Mouse (Mus musculus) ES-E14 (cell line): ENCODE data around the gene Fam83e. TPM values are rescaled to one million over a fixed set of nuclear protein-coding genes. Genes with fewer than 3 reads are reported as not detected.

Experiments used
- DNase-seq: peaks from one replicate; pipeline ENCODE4 v3.0.0-alpha.2; 2013; ENCODE audit warnings: low read depth, low spot score
- H3K27ac ChIP-seq: 2 replicates; pipeline ENCODE4 v1.5.1; 2012; ENCODE audit warnings: low read depth, mild to moderate bottlenecking, low read length, moderate library complexity, mixed read lengths; ENCODE audit not compliant: poor library complexity, insufficient read depth, severe bottlenecking
- H3K36me3 ChIP-seq: 2 replicates; pipeline ENCODE4 v1.6.1; 2012; ENCODE audit warnings: mild to moderate bottlenecking, low read length, moderate library complexity, mixed read lengths; ENCODE audit not compliant: control insufficient read depth, poor library complexity, insufficient read depth, severe bottlenecking
- H3K4me1 ChIP-seq, 2 experiments: fragments of 150-350 bp in 1 of 2; sonication (generic) in 1 of 2; 2 replicates each; pipeline ENCODE4 v1.6.1; 2012; ENCODE audit warnings: low read length in 2 of 2, mild to moderate bottlenecking in 1 of 2, mixed read lengths in 1 of 2; ENCODE audit not compliant: control insufficient read depth in 2 of 2, insufficient read depth in 2 of 2, poor library complexity in 1 of 2
- H3K4me3 ChIP-seq, 2 experiments: fragments of 150-350 bp in 1 of 2; sonication (generic) in 1 of 2; 2 replicates each; pipeline ENCODE4 v1.5.1; 2012; ENCODE audit warnings: low read length in 2 of 2, low read depth in 1 of 2, mild to moderate bottlenecking in 1 of 2, mixed read lengths in 1 of 2; ENCODE audit not compliant: insufficient read depth in 1 of 2, poor library complexity in 1 of 2, severe bottlenecking in 1 of 2
- H3K9ac ChIP-seq: 2 replicates; pipeline ENCODE4 v1.6.1; 2012; ENCODE audit warnings: low read depth, mild to moderate bottlenecking, low read length, mixed read lengths; ENCODE audit not compliant: poor library complexity, insufficient read depth, severe bottlenecking
- H3K9me3 ChIP-seq: fragments of 150-350 bp; sonication (generic); 2 replicates; pipeline ENCODE4 v1.6.1; 2012; ENCODE audit warnings: low read depth, mild to moderate bottlenecking, low read length; ENCODE audit not compliant: control insufficient read depth, insufficient read depth
- CHD2 ChIP-seq: IDR thresholded peaks from 2 replicates; pipeline ENCODE4 v1.6.1; 2014; ENCODE audit warnings: mild to moderate bottlenecking, low read depth, low read length, inconsistent platforms
- HCFC1 ChIP-seq: IDR thresholded peaks from 2 replicates; pipeline ENCODE4 v1.6.1; 2012; ENCODE audit warnings: low read length, inconsistent platforms, borderline replicate concordance; ENCODE audit not compliant: insufficient read depth
- MAFK ChIP-seq: IDR thresholded peaks from 2 replicates; pipeline ENCODE4 v1.6.1; 2014; ENCODE audit warnings: mild to moderate bottlenecking, low read depth, low read length, inconsistent platforms; ENCODE audit not compliant: insufficient read depth
- ZC3H11A ChIP-seq: IDR thresholded peaks from 2 replicates; pipeline ENCODE4 v1.6.1; 2012; ENCODE audit warnings: low read depth, mild to moderate bottlenecking, inconsistent platforms, low read length, borderline replicate concordance
- ZNF384 ChIP-seq: IDR thresholded peaks from 2 replicates; pipeline ENCODE4 v1.6.1; 2012; ENCODE audit warnings: low read depth, low read length, inconsistent platforms
- in situ Hi-C, 2 experiments: fragments of 600-800 bp; cut with MboI; formaldehyde crosslinking; loops; one replicate each; pipeline ENCODE4 v1.15.1; 2025; ENCODE audit warnings: low sequenced_read_pairs in 2 of 2, inconsistent platforms in 1 of 2; ENCODE audit not compliant: unreplicated experiment in 2 of 2
- total RNA-seq: library from RNA; depleted of rRNA; stranded (reverse); fragments of 300-350 nt; gene quantifications from 2 replicates; pipeline ENCODE4 v1.2.3, GENCODE M21; 2012; rRNA removed

Gene Fam83e
- total RNA-seq, 1 experiment = 6.1 TPM

- Histone ChIP-seq H3K9ac (no peak overlapping the region), H3K27ac (no peak overlapping the region), H3K4me1 (peaks cover 0 to 11% of the 10 kb centered on the region in 2 experiments; a peak in 1 of 4 replicates), H3K4me3 (no peak overlapping the region), H3K36me3 (no peaks in the 10 kb centered on the region), H3K9me3 (no peaks in the 10 kb centered on the region)
- no peak for DNase-seq
- in situ Hi-C loops = no loop called here
- no peak for TF ChIP-seq ZNF384
- TF ChIP-seq MAFK = no peak
- TF ChIP-seq HCFC1 = no peak
- TF ChIP-seq ZC3H11A = no peak
- no peak for TF ChIP-seq CHD2
These were observed 54.2 kb downstream of the Fam83e start for GRCm38 (mm10) chr7:45775237-45775636.

Other genes starting within 250 kb of the Fam83e start
- gene Tulp2, start 239.3 kb upstream of the Fam83e start, total RNA-seq = 2.6 TPM in 2 replicates
- gene Gm45808, start 234.4 kb upstream of the Fam83e start, total RNA-seq = 0.71 TPM in 1 of 2 replicates, not detected in the other
- gene Dhdh, start 232.4 kb upstream of the Fam83e start, total RNA-seq = 3.6 and 5.3 TPM in 2 replicates
- 131 and 178 TPM in 2 replicates for gene Nucb1, start 210.8 kb upstream of the Fam83e start, total RNA-seq
- 31.4 and 37.9 TPM in 2 replicates for gene Ppp1r15a, start 194.9 kb upstream of the Fam83e start, total RNA-seq
- gene Plekha4, start 194.9 kb upstream of the Fam83e start, total RNA-seq = 17.8 and 20.2 TPM in 2 replicates
- 32.5 and 33.0 TPM in 2 replicates for gene Hsd17b14, start 166.3 kb upstream of the Fam83e start, total RNA-seq
- gene Bcat2, start 151.1 kb upstream of the Fam83e start, total RNA-seq = 60.3 and 87.7 TPM in 2 replicates
- 0.67 and 1.1 TPM in 2 replicates for gene Fgf21, start 105.7 kb upstream of the Fam83e start, total RNA-seq
- 0.49 and 2.5 TPM in 2 replicates for gene Fut1, start 103.9 kb upstream of the Fam83e start, total RNA-seq
- 0.31 and 0.63 TPM in 2 replicates for gene Izumo1, start 99.4 kb upstream of the Fam83e start, total RNA-seq
- gene Rasip1, start 93.7 kb upstream of the Fam83e start, total RNA-seq = 5.3 and 8.6 TPM in 2 replicates
- gene Mamstr, start 81.2 kb upstream of the Fam83e start, total RNA-seq = 0.71 and 0.74 TPM in 2 replicates
- 0.27 and 0.37 TPM in 2 replicates for gene Fut2, start 54.8 kb upstream of the Fam83e start, total RNA-seq
- 0.54 and 0.74 TPM in 2 replicates for gene Ntn5, start 37.2 kb upstream of the Fam83e start, total RNA-seq
- gene Sec1, start 26.8 kb upstream of the Fam83e start, total RNA-seq = 4.5 and 7.6 TPM in 2 replicates
- gene Car11, start 21.4 kb upstream of the Fam83e start, total RNA-seq = 4.4 and 7.9 TPM in 2 replicates
- 10.0 and 10.6 TPM in 2 replicates for gene Dbp, start 16.1 kb upstream of the Fam83e start, total RNA-seq
- 3,487 and 5,312 TPM in 2 replicates for gene Rpl18, start 5.8 kb upstream of the Fam83e start, total RNA-seq
- 18.7 and 21.5 TPM in 2 replicates for gene Sphk2, start 3.2 kb upstream of the Fam83e start, total RNA-seq
- 0.76 and 1.7 TPM in 2 replicates for gene Spaca4, start 4.6 kb downstream of the Fam83e start, total RNA-seq
- gene Lmtk3, start 62.5 kb downstream of the Fam83e start, total RNA-seq = 7.2 and 9.5 TPM in 2 replicates
- gene Sult2b1, start 63.5 kb downstream of the Fam83e start, total RNA-seq = 1.6 and 2.1 TPM in 2 replicates
- 96.2 and 113 TPM in 2 replicates for gene Cyth2, start 93.4 kb downstream of the Fam83e start, total RNA-seq
- 1.6 and 2.6 TPM in 2 replicates for gene Kcnj14, start 103.6 kb downstream of the Fam83e start, total RNA-seq
- gene Grwd1, start 109.7 kb downstream of the Fam83e start, total RNA-seq = 93.4 and 107 TPM in 2 replicates
- gene Kdelr1, start 151.6 kb downstream of the Fam83e start, total RNA-seq = 73.2 and 87.2 TPM in 2 replicates
- 0.67 and 0.90 TPM in 2 replicates for gene Grin2d, start 157.2 kb downstream of the Fam83e start, total RNA-seq
- 0.74 TPM in 1 of 2 replicates, not detected in the other for gene Syngr4, start 175.5 kb downstream of the Fam83e start, total RNA-seq
- 26.0 and 34.8 TPM in 2 replicates for gene Tmem143, start 175.7 kb downstream of the Fam83e start, total RNA-seq
- 43.8 and 56.5 TPM in 2 replicates for gene Emp3, start 200.2 kb downstream of the Fam83e start, total RNA-seq
- gene Ccdc114, start 202.9 kb downstream of the Fam83e start, total RNA-seq = 7.7 and 12.5 TPM in 2 replicates